ENCODE assay signal across 9 mouse cellular contexts in genomic region chr6:5383336-5384177, GRCm38 (mm10). TPM values are rescaled to one million over a fixed set of nuclear protein-coding genes. Genes with fewer than 3 reads are reported as not detected.
DNase-seq lines count a peak whose midpoint lies in the region; ATAC-seq and TF ChIP-seq lines count a peak whose summit lies in the region.
"Had no signal": no experiment of that assay in that cellular context is flagged by ENCODE, and none has a peak within 500 bp of the region (broad histone marks: within the 10 kb centered on the region; RNA-seq: fewer than 3 reads in every experiment).

TSS of gene Asb4 (plus strand) at chr6:5383386.

- no peak for DNase-seq in cerebellum, adult 2 months
- no peak for DNase-seq in cerebellum, adult 9-10 months
- no peak for DNase-seq in lung, postnatal 14 days
- DNase-seq in urinary bladder, postnatal 14 days (ENCODE audit: low spot score): no peak
- DNase-seq in left cerebral cortex, postnatal 10 days (ENCODE audit: extremely low spot score in 1 of 2, low spot score in 2 of 2): no peak

- no peak for TF ChIP-seq POLR2A in cerebellum, adult 2 months (IDR thresholded peaks at IDR 0.05; ENCODE audit: borderline replicate concordance, insufficient read depth, low read length)

- no peaks in the 10 kb centered on the region; the same call in 1 of the 2 replicates for H3K4me1 ChIP-seq in cerebellum, adult 2 months (ENCODE audit: control insufficient read depth, insufficient read depth, low read length)
- peaks cover 15% of the 10 kb centered on the region; the same call in 1 of the 2 replicates for H3K4me1 ChIP-seq in lung, embryonic 16.5 days (replicated peaks; ENCODE audit: control insufficient read depth, insufficient read depth, low read length)
- peaks cover 48% of the 10 kb centered on the region for H3K4me1 ChIP-seq in limb, embryonic 13.5 days
- peaks cover 49% of the 10 kb centered on the region for H3K4me1 ChIP-seq in neural tube, embryonic 13.5 days (replicated peaks)

- no peak for TF ChIP-seq CTCF in cerebellum, adult 2 months (IDR thresholded peaks at IDR 0.05; ENCODE audit: borderline replicate concordance, insufficient read depth, low read depth, low read length)

- H3K4me2 ChIP-seq in lung, embryonic 16.5 days (ENCODE audit: low read depth, low read length): peak within 1 kb of the TSS; percentile 79
- H3K4me2 ChIP-seq in limb, embryonic 13.5 days (replicated peaks): peak within 1 kb of the TSS; percentile 72
- peak within 1 kb of the TSS; percentile 61 for H3K4me2 ChIP-seq in neural tube, embryonic 13.5 days

- H3K9ac ChIP-seq in lung, embryonic 16.5 days (ENCODE audit: low read length): peak within 1 kb of the TSS; percentile 44
- peak within 1 kb of the TSS; percentile 58 for H3K9ac ChIP-seq in limb, embryonic 13.5 days
- peak within 1 kb of the TSS; percentile 60 for H3K9ac ChIP-seq in neural tube, embryonic 13.5 days

- no peaks in the 10 kb centered on the region for H3K36me3 ChIP-seq in lung, embryonic 16.5 days (ENCODE audit: control insufficient read depth, insufficient read depth, low read length)
- H3K36me3 ChIP-seq in limb, embryonic 13.5 days: no peaks in the 10 kb centered on the region
- H3K36me3 ChIP-seq in neural tube, embryonic 13.5 days: no peaks in the 10 kb centered on the region

- 19% methylated on average over 19 of the region's 19 CpGs for WGBS in cerebellum, adult 2 months
- 9% methylated on average over 19 of the region's 19 CpGs for WGBS in lung, embryonic 16.5 days
- WGBS in limb, embryonic 13.5 days: 5% methylated on average over 19 of the region's 19 CpGs
- 4% methylated on average over 19 of the region's 19 CpGs for WGBS in neural tube, embryonic 13.5 days

- H3K4me3 ChIP-seq in cerebellum, adult 2 months (replicated peaks; ENCODE audit: insufficient read depth, low read depth, low read length): peak within 1 kb of the TSS; percentile 9
- peak within 1 kb of the TSS; percentile 41 for H3K4me3 ChIP-seq in lung, embryonic 16.5 days (ENCODE audit: low read length)
- peak within 1 kb of the TSS; percentile 40 for H3K4me3 ChIP-seq in limb, embryonic 13.5 days
- H3K4me3 ChIP-seq in neural tube, embryonic 13.5 days: peak within 1 kb of the TSS; percentile 33

- ATAC-seq in lung, embryonic 16.5 days (ENCODE audit: low read depth): peak; percentile 52; the same call in 1 of the 2 replicates
- ATAC-seq in limb, embryonic 13.5 days (ENCODE audit: low FRiP score, low read depth): 0 out of 2 replicates have a peak, but pooled peaks have one; percentile 42
- peak; percentile 56 for ATAC-seq in neural tube, embryonic 13.5 days (ENCODE audit: low read depth)

- no peak within 1 kb of the TSS for H3K27ac ChIP-seq in cerebellum, adult 2 months (ENCODE audit: insufficient read depth, low read length)
- H3K27ac ChIP-seq in lung, embryonic 16.5 days (ENCODE audit: low read length): no peak within 1 kb of the TSS
- peak within 1 kb of the TSS; percentile 52 for H3K27ac ChIP-seq in limb, embryonic 13.5 days
- peak within 1 kb of the TSS; percentile 88 for H3K27ac ChIP-seq in neural tube, embryonic 13.5 days (replicated peaks)

- intact Hi-C loops in left cerebral cortex, postnatal 10 days (cut with DNase I): loop anchor here (5.0 to 10.0 kb wide), 4 partner anchors 86 to 1871 kb away; partner anchors contain the start of gene Pon2

- H3K27me3 ChIP-seq in cerebellum, adult 2 months (ENCODE audit: control insufficient read depth, insufficient read depth, low read length): no peaks in the 10 kb centered on the region
- no peaks in the 10 kb centered on the region for H3K27me3 ChIP-seq in lung, embryonic 16.5 days (ENCODE audit: control insufficient read depth, insufficient read depth, low read depth, low read length)
- no peaks in the 10 kb centered on the region for H3K27me3 ChIP-seq in limb, embryonic 13.5 days
- no peaks in the 10 kb centered on the region for H3K27me3 ChIP-seq in neural tube, embryonic 13.5 days

- no peaks in the 10 kb centered on the region for H3K9me3 ChIP-seq in lung, embryonic 16.5 days (ENCODE audit: control insufficient read depth, low read length)
- no peaks in the 10 kb centered on the region for H3K9me3 ChIP-seq in limb, embryonic 13.5 days
- no peaks in the 10 kb centered on the region for H3K9me3 ChIP-seq in neural tube, embryonic 13.5 days

RNA-seq across cellular contexts. Expression of gene Asb4, which starts in this region (rescaled TPM):
- 1.4 and 2.0 TPM in 2 replicates for polyA plus RNA-seq in cerebellum, adult 2 months (2012; rRNA removed)
- polyA plus RNA-seq in lung, embryonic 16.5 days (2015; fragmentation: Nextera tagmentation; extraction: Ambion mirVana): 5.7 and 6.7 TPM in 2 replicates
- 61.3 and 66.4 TPM in 2 replicates for polyA plus RNA-seq in limb, embryonic 13.5 days (2015; fragmentation: Nextera tagmentation; extraction: Ambion mirVana)
- 10.4 and 13.8 TPM in 2 replicates for polyA plus RNA-seq in neural tube, embryonic 13.5 days (2015; fragmentation: Nextera tagmentation; extraction: Ambion mirVana)
- 1 to 10 TPM; 1.1 to 1.2 TPM for total RNA-seq in left cerebral cortex, postnatal 10 days (2021)
- total RNA-seq: common myeloid progenitor, adult 5-6 weeks had no signal

Comparison
In these comparisons a context has a peak if more than half of its experiments do, and no peak if none do; other contexts are left out.
1. H3K27ac ChIP-seq: peak in limb, embryonic 13.5 days (single experiment) and neural tube, embryonic 13.5 days (single experiment); none in cerebellum, adult 2 months (single experiment) and lung, embryonic 16.5 days (single experiment).
2. Peak in every context shown above with its lines, with median percentiles within 50 percentile points of each other: H3K4me3 ChIP-seq, ATAC-seq, H3K4me2 ChIP-seq and H3K9ac ChIP-seq.